Mouse (Mus musculus) left cerebral cortex, adult 9 months (tissue): ENCODE measurements around the gene Snap25.

Experiments used
- DNase-seq, 2 experiments: peaks; one replicate each; pipeline ENCODE4 v3.0.0; 2022; ENCODE audit warnings: low spot score in 2 of 2

Snap25 gene

DNA sequence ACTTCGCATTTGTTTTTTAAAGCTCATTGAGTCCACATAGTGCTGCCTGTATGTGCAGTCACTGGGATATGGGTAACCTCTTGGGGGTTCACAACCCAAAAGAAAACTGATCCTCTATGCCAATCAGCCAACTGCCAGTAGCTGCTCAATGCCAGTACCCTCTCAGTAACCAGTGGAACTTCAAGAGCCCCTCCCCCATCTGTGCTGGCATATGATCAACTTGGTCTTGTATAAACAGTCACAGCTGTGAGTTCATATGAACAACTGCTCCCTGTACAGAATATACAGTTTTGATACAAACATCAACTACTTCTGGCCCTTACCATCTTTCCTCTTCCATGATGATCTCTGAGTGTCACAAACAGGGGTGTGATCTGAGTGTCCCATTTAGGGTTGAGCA lies 98.1 kb downstream of the Snap25 start:
- no peak for DNase-seq

DNA sequence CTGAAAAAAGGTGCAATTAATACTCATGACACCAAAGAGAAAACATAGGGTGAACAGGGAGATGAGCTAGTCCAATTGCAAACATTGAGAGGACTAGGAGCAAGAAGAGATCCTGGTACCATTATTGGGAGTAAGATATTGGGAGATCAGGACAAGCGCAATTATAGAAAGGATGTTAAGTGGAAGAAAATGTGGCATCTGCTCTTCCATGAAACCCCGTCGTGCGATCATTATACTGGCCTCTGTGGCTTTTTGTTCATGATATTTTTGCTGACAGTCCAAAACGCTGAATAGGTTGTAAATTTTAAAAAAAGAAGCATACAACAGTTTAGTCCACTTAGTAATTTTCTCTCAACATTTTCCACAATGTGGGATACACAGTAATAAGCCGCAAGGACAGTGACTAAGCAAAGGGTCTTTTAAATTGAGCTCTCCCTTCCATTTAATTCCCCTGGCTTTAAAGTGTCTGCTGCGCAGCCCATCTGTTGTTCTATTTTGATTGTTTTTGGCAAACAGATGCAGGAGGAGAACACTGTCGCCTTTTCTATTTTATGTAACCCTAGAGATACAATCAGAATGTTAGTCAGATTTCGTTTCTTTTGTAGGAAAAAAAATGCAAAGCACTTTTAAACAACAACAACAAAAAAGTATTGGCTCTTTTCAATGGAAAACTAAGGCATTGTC lies 103.6 kb downstream of the Snap25 start:
- DNase-seq: peak in 1 of 2 experiments; percentile 36

DNA sequence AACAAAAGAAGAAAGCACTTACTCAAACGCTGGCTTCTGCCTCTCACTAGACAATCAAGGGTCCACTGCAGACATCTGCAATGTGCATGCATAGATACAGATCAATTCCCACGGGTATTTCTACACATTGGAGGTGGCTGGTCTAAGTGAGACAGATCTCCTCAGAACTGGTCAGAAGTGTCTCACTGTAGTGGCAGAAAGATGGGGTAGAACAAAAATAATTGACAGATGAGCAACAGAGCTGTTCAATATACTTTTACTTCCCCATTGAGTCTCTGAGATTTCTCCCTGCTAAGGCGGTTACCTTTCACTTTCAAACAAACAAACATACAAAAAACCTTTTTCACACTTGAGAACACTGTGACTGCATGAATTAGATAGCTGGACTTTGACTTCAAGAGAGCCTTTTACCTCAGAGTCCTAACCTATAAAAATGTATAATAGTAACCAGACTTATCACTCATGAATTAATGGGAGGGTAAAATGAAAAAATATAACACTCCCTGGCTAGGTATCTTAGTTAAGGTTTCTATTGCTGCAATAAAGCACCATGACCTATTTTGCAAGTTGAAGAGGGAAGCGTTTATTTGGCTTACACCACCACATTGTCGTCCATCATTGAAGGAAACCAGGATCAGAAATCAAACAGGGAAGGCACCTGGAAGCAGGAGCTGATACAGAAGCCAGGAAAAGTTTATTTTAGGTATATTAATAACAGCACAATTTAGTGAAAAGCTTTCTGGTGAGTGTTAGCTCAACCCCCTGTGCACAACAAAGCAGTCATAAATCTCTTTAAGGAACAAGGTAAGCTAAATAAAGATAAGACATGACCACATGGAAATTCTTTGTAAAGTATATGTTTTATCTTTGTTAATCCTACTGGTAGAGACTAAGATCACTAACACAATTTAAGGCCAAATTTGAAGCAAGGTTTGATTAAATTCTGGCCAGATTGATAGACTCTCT lies 110.8 kb downstream of the Snap25 start:
- DNase-seq: no peak

DNA sequence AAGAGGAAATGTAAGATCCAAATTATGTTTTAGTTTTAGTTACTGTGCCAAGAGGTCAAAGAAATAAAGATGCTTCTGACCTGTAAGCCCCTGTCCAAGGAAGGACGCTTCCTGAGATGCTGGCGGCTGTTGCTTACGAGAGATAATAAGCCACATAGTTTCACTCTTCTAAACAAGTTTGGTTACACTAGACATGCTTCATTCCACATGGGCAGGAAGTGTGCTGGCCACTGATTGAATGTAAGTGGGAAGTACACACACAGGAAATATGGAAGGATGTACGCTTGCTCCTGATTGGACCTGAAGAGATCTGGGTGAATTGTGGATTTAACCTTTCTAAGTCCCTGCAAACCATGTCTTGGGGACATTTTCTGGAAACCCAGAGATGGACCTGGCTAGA lies 114.4 kb downstream of the Snap25 start:
- DNase-seq: no peak
